In genomic region chr17:63289317-63289913, GRCm38 (mm10) we compare ENCODE assay signal across 10 mouse cellular contexts.
DNase-seq lines count a peak whose midpoint lies in the region; ATAC-seq lines count a peak whose summit lies in the region.
"Had no signal": no experiment of that assay in that cellular context is flagged by ENCODE, and none has a peak within 500 bp of the region (broad histone marks: within the 10 kb centered on the region; RNA-seq: fewer than 3 reads in every experiment).

No protein-coding gene starts in this region.

- ATAC-seq in intestine, embryonic 15.5 days, result no peak
- ATAC-seq in intestine, embryonic 16.5 days, result no peak
- ATAC-seq in heart, embryonic 16.5 days (replicated peaks; ENCODE audit: extremely low read depth, insufficient read depth, low FRiP score), result peak; percentile 76
- ATAC-seq in megakaryocyte-erythroid progenitor cell, adult 5-6 weeks (replicated peaks; ENCODE audit: low FRiP score, low TSS enrichment, poor library complexity, severe bottlenecking), result no peak

- H3K36me3 ChIP-seq in intestine, embryonic 15.5 days, result no peaks in the 10 kb centered on the region
- no peaks in the 10 kb centered on the region for H3K36me3 ChIP-seq in intestine, embryonic 16.5 days (ENCODE audit: control insufficient read depth, insufficient read depth, low read length)
- no peaks in the 10 kb centered on the region for H3K36me3 ChIP-seq in heart, embryonic 16.5 days (ENCODE audit: control insufficient read depth, insufficient read depth)
- H3K36me3 ChIP-seq in forebrain, embryonic 10.5 days (replicated peaks), result no peaks in the 10 kb centered on the region

- peak; percentile 35 for DNase-seq in 3T3-L1 (ENCODE audit: low read depth, low spot score)
- DNase-seq in adrenal gland, postnatal 36 days, result peak; percentile 14 to 25
- DNase-seq in forebrain, embryonic 10.5 days (ENCODE audit: extremely low spot score, low spot score), result no peak
- no peak for DNase-seq in urinary bladder, postnatal 4 days (ENCODE audit: low spot score in 2 of 2)
- DNase-seq: spleen, adult 18-20 months had no signal

- 0 out of 2 replicates have a peak overlapping the region, but pooled peaks have one; percentile 0 for H3K27ac ChIP-seq in intestine, embryonic 15.5 days
- no peak overlapping the region for H3K27ac ChIP-seq in intestine, embryonic 16.5 days (ENCODE audit: low read length)
- H3K27ac ChIP-seq in heart, embryonic 16.5 days (ENCODE audit: low read length), result peak overlapping the region; percentile 42
- no peak overlapping the region for H3K27ac ChIP-seq in forebrain, embryonic 10.5 days
- H3K27ac ChIP-seq: liver, embryonic 14.5 days had no signal

- no peak overlapping the region for H3K4me3 ChIP-seq in intestine, embryonic 15.5 days (replicated peaks)
- no peak overlapping the region for H3K4me3 ChIP-seq in intestine, embryonic 16.5 days (ENCODE audit: low read length)
- no peak overlapping the region for H3K4me3 ChIP-seq in heart, embryonic 16.5 days (ENCODE audit: low read length)
- no peak overlapping the region for H3K4me3 ChIP-seq in forebrain, embryonic 10.5 days

- H3K4me1 ChIP-seq in intestine, embryonic 15.5 days (replicated peaks), result no peaks in the 10 kb centered on the region
- peaks cover 5% of the 10 kb centered on the region for H3K4me1 ChIP-seq in intestine, embryonic 16.5 days (ENCODE audit: control insufficient read depth, insufficient read depth, low read length)
- H3K4me1 ChIP-seq in heart, embryonic 16.5 days (ENCODE audit: control insufficient read depth, insufficient read depth, low read length), result peaks cover 21% of the 10 kb centered on the region
- peaks cover 21% of the 10 kb centered on the region for H3K4me1 ChIP-seq in forebrain, embryonic 10.5 days

- WGBS in intestine, embryonic 15.5 days, result 65% methylated on average over 1 of the region's 1 CpGs
- WGBS in intestine, embryonic 16.5 days, result 58% methylated on average over 1 of the region's 1 CpGs
- 53% methylated on average over 1 of the region's 1 CpGs for WGBS in heart, embryonic 16.5 days
- WGBS in forebrain, embryonic 10.5 days, result 91% methylated on average over 1 of the region's 1 CpGs

- no peak overlapping the region for H3K9ac ChIP-seq in intestine, embryonic 15.5 days
- H3K9ac ChIP-seq in intestine, embryonic 16.5 days (ENCODE audit: low read depth, low read length), result no peak overlapping the region
- H3K9ac ChIP-seq in heart, embryonic 16.5 days (ENCODE audit: low read length), result no peak overlapping the region
- H3K9ac ChIP-seq: liver, embryonic 14.5 days had no signal

- H3K9me3 ChIP-seq in intestine, embryonic 15.5 days, result no peaks in the 10 kb centered on the region
- H3K9me3 ChIP-seq in intestine, embryonic 16.5 days (ENCODE audit: control insufficient read depth, low read length), result no peaks in the 10 kb centered on the region
- no peaks in the 10 kb centered on the region for H3K9me3 ChIP-seq in heart, embryonic 16.5 days (replicated peaks; ENCODE audit: control insufficient read depth, low read length)
- H3K9me3 ChIP-seq in forebrain, embryonic 10.5 days, result no peaks in the 10 kb centered on the region

- no peaks in the 10 kb centered on the region for H3K27me3 ChIP-seq in intestine, embryonic 15.5 days (replicated peaks)
- H3K27me3 ChIP-seq in intestine, embryonic 16.5 days (replicated peaks; ENCODE audit: control insufficient read depth, insufficient read depth, low read length), result no peaks in the 10 kb centered on the region
- no peaks in the 10 kb centered on the region for H3K27me3 ChIP-seq in heart, embryonic 16.5 days (ENCODE audit: control insufficient read depth, insufficient read depth, low read length)
- no peaks in the 10 kb centered on the region for H3K27me3 ChIP-seq in forebrain, embryonic 10.5 days (ENCODE audit: poor library complexity, severe bottlenecking)

- no peak overlapping the region for H3K4me2 ChIP-seq in intestine, embryonic 15.5 days (replicated peaks)
- no peak overlapping the region for H3K4me2 ChIP-seq in intestine, embryonic 16.5 days (ENCODE audit: low read depth, low read length)
- H3K4me2 ChIP-seq in heart, embryonic 16.5 days (ENCODE audit: low read depth, low read length), result no peak overlapping the region

Comparison
In these comparisons a context has a peak if more than half of its experiments do, and no peak if none do; other contexts are left out.
1. H3K27ac ChIP-seq: peak in intestine, embryonic 15.5 days (single experiment) and heart, embryonic 16.5 days (single experiment); none in intestine, embryonic 16.5 days (single experiment) and forebrain, embryonic 10.5 days (single experiment).
2. DNase-seq: peak in 3T3-L1 (single experiment) and adrenal gland, postnatal 36 days (2 of 2); none in forebrain, embryonic 10.5 days (single experiment) and urinary bladder, postnatal 4 days (0 of 2).